ENCODE assay signal across 8 mouse cellular contexts in the genomic region with DNA sequence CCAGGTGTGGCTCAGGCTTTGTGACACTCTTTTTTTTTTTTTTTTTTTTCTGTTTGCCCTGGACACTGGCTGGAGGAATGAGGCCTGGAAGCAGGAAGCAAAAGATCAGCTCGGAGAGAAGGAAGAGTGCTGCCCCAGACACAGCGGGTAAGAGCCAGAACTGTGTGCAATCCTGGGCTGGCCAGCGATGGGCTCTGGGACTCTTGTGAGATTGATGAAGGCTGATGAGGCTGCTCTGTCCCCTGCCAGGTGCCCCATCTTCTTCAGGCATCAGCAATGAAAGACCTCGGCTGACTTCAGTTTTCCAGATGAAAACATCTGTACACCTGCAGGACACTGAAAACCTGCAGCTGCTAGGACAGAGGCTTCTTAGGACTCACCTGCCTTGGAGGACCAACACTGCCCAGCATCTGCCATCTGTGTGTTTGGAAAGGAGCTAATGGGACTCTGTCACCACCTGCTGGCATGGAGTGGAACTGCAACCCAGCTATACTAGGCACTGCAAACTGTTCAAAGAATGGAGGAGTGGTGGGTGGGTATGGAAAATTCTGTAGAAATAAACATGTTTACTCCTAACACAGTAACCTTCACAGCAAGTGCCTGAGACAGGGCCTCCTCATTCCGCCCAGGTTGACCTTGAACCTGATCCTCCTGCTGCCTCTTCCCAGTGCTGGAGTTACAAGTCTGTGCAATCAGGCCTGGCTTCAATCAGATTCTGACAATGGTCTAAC. TPM values are rescaled to one million over a fixed set of nuclear protein-coding genes. Genes with fewer than 3 reads are reported as not detected.
DNase-seq lines count a peak whose midpoint lies in the region; ATAC-seq and TF ChIP-seq lines count a peak whose summit lies in the region.

No protein-coding gene starts in this region.

- peak; percentile 86 for DNase-seq in c-Kit-positive CD71-positive TER-119-positive erythroid progenitor cells, embryonic 14.5 days (ENCODE audit: low spot score)
- peak; percentile 82 for DNase-seq in forebrain, embryonic 10.5 days (ENCODE audit: extremely low spot score, low spot score)
- peak; percentile 77 to 84 for DNase-seq in heart, postnatal 14 days
- peak; percentile 86 to 87 for DNase-seq in kidney, postnatal 4 days
- DNase-seq in thymus, adult 2 months: peak; percentile 73

- peaks cover 29% of the 10 kb centered on the region for H3K36me3 ChIP-seq in E14TG2a.4 (ENCODE audit: insufficient read depth, low read length)
- peaks cover 18% of the 10 kb centered on the region for H3K36me3 ChIP-seq in forebrain, embryonic 10.5 days (replicated peaks)
- H3K36me3 ChIP-seq in liver, embryonic 16.5 days (ENCODE audit: control insufficient read depth, insufficient read depth): 0 out of 2 replicates have a peak, but pooled peaks cover 3% of the 10 kb centered on the region
- peaks cover 22% of the 10 kb centered on the region for H3K36me3 ChIP-seq in neural tube, embryonic 13.5 days
- H3K36me3 ChIP-seq in thymus, adult 2 months (ENCODE audit: control insufficient read depth, insufficient read depth, low read length): no peaks in the 10 kb centered on the region; the same call in 1 of the 2 replicates

- no peaks in the 10 kb centered on the region for H3K9me3 ChIP-seq in E14TG2a.4 (ENCODE audit: low read length)
- no peaks in the 10 kb centered on the region for H3K9me3 ChIP-seq in forebrain, embryonic 10.5 days
- H3K9me3 ChIP-seq in liver, embryonic 16.5 days (replicated peaks; ENCODE audit: control insufficient read depth, low read length): no peaks in the 10 kb centered on the region
- no peaks in the 10 kb centered on the region for H3K9me3 ChIP-seq in neural tube, embryonic 13.5 days

- H3K4me1 ChIP-seq in E14TG2a.4 (replicated peaks; ENCODE audit: low read depth, low read length): peaks cover 38% of the 10 kb centered on the region
- H3K4me1 ChIP-seq in forebrain, embryonic 10.5 days: peaks cover 10% of the 10 kb centered on the region
- H3K4me1 ChIP-seq in liver, embryonic 16.5 days (ENCODE audit: control insufficient read depth, low read depth, low read length): peaks cover 33% of the 10 kb centered on the region
- H3K4me1 ChIP-seq in neural tube, embryonic 13.5 days (replicated peaks): peaks cover 10% of the 10 kb centered on the region; the same call in 1 of the 2 replicates
- H3K4me1 ChIP-seq in thymus, adult 2 months (replicated peaks; ENCODE audit: control insufficient read depth, insufficient read depth, low read length): peaks cover 4% of the 10 kb centered on the region; the same call in 1 of the 2 replicates

- H3K27me3 ChIP-seq in E14TG2a.4 (ENCODE audit: insufficient read depth, low read length): peaks cover 31% of the 10 kb centered on the region
- peaks cover 28% of the 10 kb centered on the region for H3K27me3 ChIP-seq in forebrain, embryonic 10.5 days (ENCODE audit: poor library complexity, severe bottlenecking)
- H3K27me3 ChIP-seq in liver, embryonic 16.5 days (ENCODE audit: control insufficient read depth, insufficient read depth, low read depth, low read length): peaks cover 9% of the 10 kb centered on the region
- H3K27me3 ChIP-seq in neural tube, embryonic 13.5 days: peaks cover 26% of the 10 kb centered on the region
- H3K27me3 ChIP-seq in thymus, adult 2 months (ENCODE audit: control insufficient read depth, insufficient read depth, low read length): no peaks in the 10 kb centered on the region; the same call in 1 of the 2 replicates

- no peak overlapping the region for H3K9ac ChIP-seq in liver, embryonic 16.5 days (ENCODE audit: low read depth, low read length)
- no peak overlapping the region for H3K9ac ChIP-seq in neural tube, embryonic 13.5 days

- no peak overlapping the region for H3K4me3 ChIP-seq in E14TG2a.4 (replicated peaks; ENCODE audit: low read length)
- no peak overlapping the region for H3K4me3 ChIP-seq in forebrain, embryonic 10.5 days
- no peak overlapping the region for H3K4me3 ChIP-seq in liver, embryonic 16.5 days (ENCODE audit: low read depth, low read length)
- H3K4me3 ChIP-seq in neural tube, embryonic 13.5 days: no peak overlapping the region
- no peak overlapping the region for H3K4me3 ChIP-seq in thymus, adult 2 months (ENCODE audit: control insufficient read depth, insufficient read depth, low read length)

- 38% methylated on average over 5 of the region's 5 CpGs for WGBS in forebrain, embryonic 10.5 days
- 26% methylated on average over 5 of the region's 5 CpGs for WGBS in liver, embryonic 16.5 days (ENCODE audit: insufficient replicate concordance)
- 42% methylated on average over 5 of the region's 5 CpGs for WGBS in neural tube, embryonic 13.5 days
- WGBS in thymus, adult 2 months: 59% methylated on average over 5 of the region's 5 CpGs

- no peak for ATAC-seq in liver, embryonic 16.5 days (ENCODE audit: low read depth)
- ATAC-seq in neural tube, embryonic 13.5 days (ENCODE audit: low read depth): peak; percentile 74

- no peak for TF ChIP-seq POLR2A in thymus, adult 2 months (IDR thresholded peaks at IDR 0.05; ENCODE audit: control insufficient read depth, extremely low read depth, insufficient read depth, low read length, poor library complexity)

- intact Hi-C loops in heart, postnatal 14 days (cut with DNase I): loop anchor here (1.0 to 5.0 kb wide), 3 partner anchors 38 to 222 kb away; no protein-coding TSS in a partner anchor

- H3K4me2 ChIP-seq in liver, embryonic 16.5 days (ENCODE audit: low read depth, low read length): no peak overlapping the region
- no peak overlapping the region for H3K4me2 ChIP-seq in neural tube, embryonic 13.5 days

- H3K27ac ChIP-seq in forebrain, embryonic 10.5 days: no peak overlapping the region
- peak overlapping the region; percentile 32 for H3K27ac ChIP-seq in liver, embryonic 16.5 days (ENCODE audit: low read length)
- H3K27ac ChIP-seq in neural tube, embryonic 13.5 days (replicated peaks): no peak overlapping the region; the same call in 1 of the 2 replicates
- no peak overlapping the region for H3K27ac ChIP-seq in thymus, adult 2 months (ENCODE audit: control insufficient read depth, insufficient read depth, low read length)

- TF ChIP-seq CTCF in E14TG2a.4 (conservative IDR thresholded peaks at IDR 0.05; ENCODE audit: low read length): peak; percentile 100
- TF ChIP-seq CTCF in thymus, adult 2 months (IDR thresholded peaks at IDR 0.05; ENCODE audit: borderline replicate concordance, control insufficient read depth, extremely low read depth, insufficient read depth, low read length, poor library complexity): no peak

RNA-seq across cellular contexts. Expression of a gene that starts 11.3 kb away (rescaled TPM):
- 95.8 and 96.9 TPM in 2 replicates for polyA plus RNA-seq in forebrain, embryonic 10.5 days (2016; fragmentation: Nextera tagmentation; extraction: Ambion mirVana)
- 10 to 100 TPM; 95.4 to 98.8 TPM for total RNA-seq in heart, postnatal 14 days (2021)
- polyA plus RNA-seq in liver, embryonic 16.5 days (2015; fragmentation: Nextera tagmentation; extraction: Ambion mirVana): 34.4 and 40.6 TPM in 2 replicates
- 139 TPM in 2 replicates for polyA plus RNA-seq in neural tube, embryonic 13.5 days (2015; fragmentation: Nextera tagmentation; extraction: Ambion mirVana)
- 378 and 406 TPM in 2 replicates for polyA plus RNA-seq in thymus, adult 2 months (2012; rRNA removed)

RNA-seq across cellular contexts. Expression of a gene that starts 11.4 kb away (rescaled TPM):
- 15.1 and 15.8 TPM in 2 replicates for polyA plus RNA-seq in forebrain, embryonic 10.5 days (2016; fragmentation: Nextera tagmentation; extraction: Ambion mirVana)
- total RNA-seq in heart, postnatal 14 days (2021): 1 to 10 TPM; 5.3 to 6.5 TPM
- 1.3 and 1.4 TPM in 2 replicates for polyA plus RNA-seq in liver, embryonic 16.5 days (2015; fragmentation: Nextera tagmentation; extraction: Ambion mirVana)
- 23.0 and 29.8 TPM in 2 replicates for polyA plus RNA-seq in neural tube, embryonic 13.5 days (2015; fragmentation: Nextera tagmentation; extraction: Ambion mirVana)
- polyA plus RNA-seq in thymus, adult 2 months (2012; rRNA removed): 7.8 and 9.4 TPM in 2 replicates

RNA-seq across cellular contexts. Expression of a gene that starts 17.2 kb away (rescaled TPM):
- polyA plus RNA-seq in forebrain, embryonic 10.5 days (2016; fragmentation: Nextera tagmentation; extraction: Ambion mirVana): 74.9 and 78.5 TPM in 2 replicates
- 100 to 1,000 TPM; 105 to 111 TPM for total RNA-seq in heart, postnatal 14 days (2021)
- polyA plus RNA-seq in liver, embryonic 16.5 days (2015; fragmentation: Nextera tagmentation; extraction: Ambion mirVana): 159 and 174 TPM in 2 replicates
- 49.9 and 54.3 TPM in 2 replicates for polyA plus RNA-seq in neural tube, embryonic 13.5 days (2015; fragmentation: Nextera tagmentation; extraction: Ambion mirVana)
- 107 and 142 TPM in 2 replicates for polyA plus RNA-seq in thymus, adult 2 months (2012; rRNA removed)

RNA-seq across cellular contexts. Expression of a gene that starts 19.8 kb away (rescaled TPM):
- 1.3 and 1.5 TPM in 2 replicates for polyA plus RNA-seq in forebrain, embryonic 10.5 days (2016; fragmentation: Nextera tagmentation; extraction: Ambion mirVana)
- total RNA-seq in heart, postnatal 14 days (2021): 1 to 10 TPM in 1 of 2 experiments, under 1 TPM in 1; 1.00 to 1.1 TPM
- polyA plus RNA-seq in liver, embryonic 16.5 days (2015; fragmentation: Nextera tagmentation; extraction: Ambion mirVana): 19.4 and 23.5 TPM in 2 replicates
- polyA plus RNA-seq in neural tube, embryonic 13.5 days (2015; fragmentation: Nextera tagmentation; extraction: Ambion mirVana): 1.6 and 2.9 TPM in 2 replicates
- polyA plus RNA-seq in thymus, adult 2 months (2012; rRNA removed): 0.32 and 1.6 TPM in 2 replicates

RNA-seq across cellular contexts. Expression of a gene that starts 39.5 kb away (rescaled TPM):
- polyA plus RNA-seq in forebrain, embryonic 10.5 days (2016; fragmentation: Nextera tagmentation; extraction: Ambion mirVana): 0.06 and 0.12 TPM in 2 replicates
- total RNA-seq in heart, postnatal 14 days (2021): 10 to 100 TPM; 10.5 to 16.8 TPM
- 0.15 and 0.31 TPM in 2 replicates for polyA plus RNA-seq in liver, embryonic 16.5 days (2015; fragmentation: Nextera tagmentation; extraction: Ambion mirVana)
- 0.08 and 0.22 TPM in 2 replicates for polyA plus RNA-seq in neural tube, embryonic 13.5 days (2015; fragmentation: Nextera tagmentation; extraction: Ambion mirVana)
- 0.53 and 0.55 TPM in 2 replicates for polyA plus RNA-seq in thymus, adult 2 months (2012; rRNA removed)
